Mouse (Mus musculus): ENCODE results near the gene Ndufaf2. TPM values are rescaled to one million over a fixed set of nuclear protein-coding genes. Genes with fewer than 3 reads are reported as not detected.

Gene Ndufaf2
- polyA plus RNA-seq, 1 experiment: 0.84 TPM

DNA sequence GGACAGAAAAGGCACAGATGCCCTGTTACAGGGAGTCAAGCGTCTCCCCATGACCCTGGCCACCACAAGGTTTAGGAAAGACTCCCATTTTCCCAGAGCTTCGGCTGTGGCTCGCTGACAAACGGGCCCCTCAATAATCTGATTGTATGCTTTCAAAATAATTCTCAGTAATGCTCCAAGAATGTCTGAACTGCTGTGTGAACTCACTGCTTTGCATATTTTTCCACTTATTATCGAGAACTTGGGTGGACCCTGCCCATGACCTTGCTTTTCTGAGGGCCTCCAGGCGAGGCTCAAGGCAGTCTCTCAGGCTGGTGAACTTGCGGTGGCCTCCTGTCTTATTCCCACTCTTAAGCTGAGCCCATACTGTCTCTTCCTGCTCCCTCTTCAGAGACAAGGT, 193.8 kb downstream of the Ndufaf2 start:
- Histone ChIP-seq H3K4me3 (ENCODE audit: low read depth, low read length) (no peak overlapping the region), H3K27me3 (ENCODE audit: control insufficient read depth, insufficient read depth, low read length) (no peaks in the 10 kb centered on the region), H3K27ac (ENCODE audit: insufficient read depth, low read depth, low read length) (no peak overlapping the region), H3K4me1 (ENCODE audit: control insufficient read depth, insufficient read depth, insufficient read length, low read length) (peaks cover 12% of the 10 kb centered on the region; the same call in 1 of the 2 replicates), H3K36me3 (ENCODE audit: control insufficient read depth, insufficient read depth, low read length) (no peaks in the 10 kb centered on the region)
- TF ChIP-seq POLR2A (IDR thresholded peaks at IDR 0.05; ENCODE audit: low read depth, low read length): no peak
- TF ChIP-seq CTCF (IDR thresholded peaks at IDR 0.05; ENCODE audit: extremely low read depth, insufficient read length, insufficient replicate concordance, low read depth, low read length): no peak
- 74% methylated on average over 7 of the region's 7 CpGs for WGBS

DNA sequence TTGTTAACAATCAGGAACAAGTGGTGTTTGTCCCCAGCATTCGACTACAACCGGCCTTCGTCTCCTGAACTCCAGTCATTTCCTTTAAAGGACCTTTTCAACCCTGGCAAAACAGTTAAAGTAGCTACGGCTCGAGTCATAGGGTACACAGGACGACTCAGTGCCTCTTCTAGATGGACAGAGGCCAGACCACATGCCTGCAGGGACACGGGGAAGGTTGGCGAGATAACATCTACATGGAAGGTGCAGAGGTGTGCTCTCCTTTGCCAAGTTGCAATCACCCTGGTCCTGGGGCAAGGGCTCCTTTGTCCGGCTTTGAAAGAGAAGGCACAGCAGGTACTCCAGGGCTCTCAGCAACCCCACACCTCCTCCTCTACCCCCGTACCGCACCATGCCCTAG, 195.0 kb downstream of the Ndufaf2 start:
- H3K27me3 ChIP-seq (ENCODE audit: control insufficient read depth, insufficient read depth, low read length): no peaks in the 10 kb centered on the region
- H3K4me1 ChIP-seq (ENCODE audit: control insufficient read depth, insufficient read depth, insufficient read length, low read length): peaks cover 12% of the 10 kb centered on the region; the same call in 1 of the 2 replicates
- H3K4me3 ChIP-seq (ENCODE audit: low read depth, low read length): no peak overlapping the region
- TF ChIP-seq CTCF (IDR thresholded peaks at IDR 0.05; ENCODE audit: extremely low read depth, insufficient read length, insufficient replicate concordance, low read depth, low read length) (no peak), POLR2A (IDR thresholded peaks at IDR 0.05; ENCODE audit: low read depth, low read length) (no peak)
- 51% methylated on average over 11 of the region's 11 CpGs for WGBS
- H3K27ac ChIP-seq (ENCODE audit: insufficient read depth, low read depth, low read length): no peak overlapping the region
- H3K36me3 ChIP-seq (ENCODE audit: control insufficient read depth, insufficient read depth, low read length): no peaks in the 10 kb centered on the region

DNA sequence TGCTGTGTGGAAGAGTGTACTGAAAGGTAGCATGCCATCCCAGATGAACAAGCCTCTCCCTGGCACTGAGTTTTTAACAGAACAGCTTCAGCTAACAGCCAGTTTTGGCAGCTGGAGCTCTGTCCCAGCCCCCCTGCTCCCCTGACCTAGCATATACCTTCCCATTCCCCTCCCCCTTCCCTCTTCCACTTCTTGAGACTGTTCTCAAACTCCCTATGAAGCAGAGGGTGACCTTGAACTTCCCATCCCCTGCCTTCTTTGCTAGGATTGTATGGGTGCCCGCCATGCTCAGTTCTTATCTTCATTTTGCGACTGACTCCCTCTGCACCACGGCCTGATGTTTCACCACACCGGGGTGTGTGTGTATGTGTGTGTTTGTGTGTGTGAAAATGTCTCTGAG, 195.7 kb downstream of the Ndufaf2 start:
- Histone ChIP-seq H3K4me1 (ENCODE audit: control insufficient read depth, insufficient read depth, insufficient read length, low read length) (peaks cover 12% of the 10 kb centered on the region; the same call in 1 of the 2 replicates), H3K4me3 (ENCODE audit: low read depth, low read length) (no peak overlapping the region), H3K36me3 (ENCODE audit: control insufficient read depth, insufficient read depth, low read length) (no peaks in the 10 kb centered on the region), H3K27me3 (ENCODE audit: control insufficient read depth, insufficient read depth, low read length) (no peaks in the 10 kb centered on the region), H3K27ac (ENCODE audit: insufficient read depth, low read depth, low read length) (no peak overlapping the region)
- 38% methylated on average over 4 of the region's 4 CpGs for WGBS
- TF ChIP-seq POLR2A (IDR thresholded peaks at IDR 0.05; ENCODE audit: low read depth, low read length) (no peak), CTCF (IDR thresholded peaks at IDR 0.05; ENCODE audit: extremely low read depth, insufficient read length, insufficient replicate concordance, low read depth, low read length) (no peak)

DNA sequence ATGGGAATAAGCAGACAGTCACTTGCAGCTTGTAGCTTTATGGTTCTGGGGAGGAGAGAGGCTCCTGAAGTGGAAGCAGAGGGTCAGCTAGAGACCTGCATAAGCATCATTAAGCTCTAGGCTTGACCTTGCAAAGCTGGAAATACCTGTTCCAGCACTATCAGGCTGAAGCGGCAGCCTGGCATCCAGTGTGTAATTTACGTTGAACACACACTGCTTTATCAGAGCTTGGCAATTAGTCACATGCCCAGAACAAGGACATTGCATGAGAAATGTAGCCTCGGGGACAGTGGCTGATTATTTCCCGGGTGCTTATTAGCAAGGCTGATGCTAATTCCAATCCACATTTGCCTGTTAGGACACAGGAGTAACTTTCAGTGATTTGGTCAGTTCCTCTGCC, 196.5 kb downstream of the Ndufaf2 start:
- no peaks in the 10 kb centered on the region for H3K36me3 ChIP-seq (ENCODE audit: control insufficient read depth, insufficient read depth, low read length)
- WGBS: 15% methylated on average over 4 of the region's 4 CpGs
- TF ChIP-seq CTCF (IDR thresholded peaks at IDR 0.05; ENCODE audit: extremely low read depth, insufficient read length, insufficient replicate concordance, low read depth, low read length) (no peak), POLR2A (IDR thresholded peaks at IDR 0.05; ENCODE audit: low read depth, low read length) (no peak)
- no peaks in the 10 kb centered on the region for H3K27me3 ChIP-seq (ENCODE audit: control insufficient read depth, insufficient read depth, low read length)
- no peak overlapping the region for H3K27ac ChIP-seq (ENCODE audit: insufficient read depth, low read depth, low read length)
- no peak overlapping the region for H3K4me3 ChIP-seq (ENCODE audit: low read depth, low read length)
- peaks cover 12% of the 10 kb centered on the region; the same call in 1 of the 2 replicates for H3K4me1 ChIP-seq (ENCODE audit: control insufficient read depth, insufficient read depth, insufficient read length, low read length)

DNA sequence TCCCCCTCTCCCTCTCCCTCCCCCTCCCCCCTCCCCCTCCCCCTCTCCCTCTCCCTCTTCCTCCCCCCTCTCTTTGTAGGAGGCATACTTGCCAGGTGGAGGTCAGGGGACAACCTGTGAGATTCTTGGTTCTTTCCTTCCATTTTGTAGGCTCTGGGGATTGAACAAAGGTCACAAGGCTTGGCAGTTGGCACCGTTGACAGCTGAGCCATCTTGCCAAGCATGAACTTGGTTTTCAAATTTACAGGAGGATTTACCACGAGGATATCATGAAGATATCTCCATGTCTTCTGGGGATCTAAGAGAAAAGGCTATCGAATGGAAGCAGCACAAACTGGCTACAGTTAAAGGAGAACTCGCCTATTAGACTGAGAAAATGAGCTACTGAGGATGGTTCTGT, 196.9 kb downstream of the Ndufaf2 start:
- Histone ChIP-seq H3K4me3 (ENCODE audit: low read depth, low read length) (no peak overlapping the region), H3K27me3 (ENCODE audit: control insufficient read depth, insufficient read depth, low read length) (no peaks in the 10 kb centered on the region)
- 28% methylated on average over 4 of the region's 4 CpGs for WGBS

DNA sequence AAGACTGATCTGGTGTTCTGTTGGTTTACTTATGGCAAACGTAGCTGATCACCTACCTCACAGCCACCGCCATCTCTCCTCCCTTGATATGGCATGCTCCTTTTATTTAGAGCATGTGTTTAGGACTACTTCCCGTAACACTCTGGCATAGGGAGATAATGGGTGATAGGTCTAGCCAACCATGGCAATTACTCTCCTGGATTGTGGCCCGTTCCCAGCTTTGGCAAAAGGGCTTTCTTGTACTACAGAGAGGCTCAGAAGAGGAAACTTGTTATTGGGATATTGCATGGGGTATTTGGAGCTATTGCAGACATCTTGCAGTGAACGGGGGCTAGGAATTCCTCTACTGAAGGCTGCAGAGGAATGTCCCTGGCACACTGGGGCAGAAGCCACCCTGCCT, 197.9 kb downstream of the Ndufaf2 start:
- Histone ChIP-seq H3K4me1 (ENCODE audit: control insufficient read depth, insufficient read depth, insufficient read length, low read length) (peaks cover 12% of the 10 kb centered on the region; the same call in 1 of the 2 replicates), H3K27ac (ENCODE audit: insufficient read depth, low read depth, low read length) (no peak overlapping the region), H3K27me3 (ENCODE audit: control insufficient read depth, insufficient read depth, low read length) (no peaks in the 10 kb centered on the region), H3K36me3 (ENCODE audit: control insufficient read depth, insufficient read depth, low read length) (no peaks in the 10 kb centered on the region), H3K4me3 (ENCODE audit: low read depth, low read length) (no peak overlapping the region)
- WGBS: 84% methylated on average over 5 of the region's 5 CpGs
- TF ChIP-seq POLR2A (IDR thresholded peaks at IDR 0.05; ENCODE audit: low read depth, low read length) (no peak), CTCF (IDR thresholded peaks at IDR 0.05; ENCODE audit: extremely low read depth, insufficient read length, insufficient replicate concordance, low read depth, low read length) (no peak)

More for the DNA sequence above, 196.9 kb downstream of the Ndufaf2 start:
- Histone ChIP-seq H3K4me1 (ENCODE audit: control insufficient read depth, insufficient read depth, insufficient read length, low read length) (peaks cover 12% of the 10 kb centered on the region; the same call in 1 of the 2 replicates), H3K36me3 (ENCODE audit: control insufficient read depth, insufficient read depth, low read length) (no peaks in the 10 kb centered on the region), H3K27ac (ENCODE audit: insufficient read depth, low read depth, low read length) (no peak overlapping the region)
- TF ChIP-seq CTCF (IDR thresholded peaks at IDR 0.05; ENCODE audit: extremely low read depth, insufficient read length, insufficient replicate concordance, low read depth, low read length) (no peak), POLR2A (IDR thresholded peaks at IDR 0.05; ENCODE audit: low read depth, low read length) (no peak)

DNA sequence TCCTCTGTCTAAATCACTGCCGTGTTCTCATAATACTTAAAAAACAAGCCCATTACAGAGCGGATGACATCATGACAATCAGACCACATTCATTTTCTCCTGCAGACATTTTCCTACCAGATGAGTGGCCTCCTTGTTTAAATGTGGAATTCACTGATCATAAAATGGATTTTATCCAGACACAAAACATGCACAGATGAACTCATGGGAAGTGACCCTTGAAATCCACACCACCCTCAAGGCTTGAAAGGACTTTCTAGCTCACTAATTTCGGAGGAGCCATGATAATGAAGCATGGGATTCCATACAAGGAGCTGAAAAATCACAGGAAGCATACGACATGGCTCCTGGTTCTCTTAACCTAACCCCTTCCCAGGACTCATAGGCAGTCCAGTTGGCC, 198.5 kb downstream of the Ndufaf2 start:
- peaks cover 12% of the 10 kb centered on the region; the same call in 1 of the 2 replicates for H3K4me1 ChIP-seq (ENCODE audit: control insufficient read depth, insufficient read depth, insufficient read length, low read length)
- TF ChIP-seq CTCF (IDR thresholded peaks at IDR 0.05; ENCODE audit: extremely low read depth, insufficient read length, insufficient replicate concordance, low read depth, low read length) (no peak), POLR2A (IDR thresholded peaks at IDR 0.05; ENCODE audit: low read depth, low read length) (no peak)
- H3K36me3 ChIP-seq (ENCODE audit: control insufficient read depth, insufficient read depth, low read length): no peaks in the 10 kb centered on the region
- H3K27ac ChIP-seq (ENCODE audit: insufficient read depth, low read depth, low read length): no peak overlapping the region
- 92% methylated on average over 4 of the region's 4 CpGs for WGBS
- no peak overlapping the region for H3K4me3 ChIP-seq (ENCODE audit: low read depth, low read length)
- no peaks in the 10 kb centered on the region for H3K27me3 ChIP-seq (ENCODE audit: control insufficient read depth, insufficient read depth, low read length)

Measured in small intestine, adult 2 months (tissue).